8 mouse cellular contexts compared by ENCODE assay signal in the genomic region with DNA sequence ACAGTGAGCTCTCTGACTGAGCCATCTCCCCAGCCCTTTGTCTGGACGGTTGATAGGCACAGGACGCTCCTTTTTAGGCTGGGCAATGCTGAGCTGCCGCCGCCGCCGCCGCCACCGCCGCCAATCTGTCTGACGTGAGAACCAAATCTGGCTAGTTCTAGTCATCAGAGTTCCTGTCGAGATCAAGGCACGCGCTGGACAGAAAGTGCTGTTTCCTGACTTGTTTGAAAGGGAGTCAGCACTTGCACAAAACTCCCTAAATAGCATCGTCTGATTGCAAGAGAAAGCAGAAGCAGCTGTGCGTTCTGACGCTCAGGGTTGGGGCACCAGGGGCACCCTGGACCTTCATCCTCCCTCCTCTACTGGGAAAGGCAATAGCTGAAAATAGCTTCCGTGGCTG.
DNase-seq lines count a peak whose midpoint lies in the region; ATAC-seq lines count a peak whose summit lies in the region.
"Had no signal": no experiment of that assay in that cellular context is flagged by ENCODE, and none has a peak within 500 bp of the region (broad histone marks: within the 10 kb centered on the region; RNA-seq: fewer than 3 reads in every experiment).

No protein-coding gene starts in this region.

- 57% methylated on average over 17 of the region's 17 CpGs for WGBS in embryonic facial prominence, embryonic 13.5 days
- WGBS in macrophage (ENCODE audit: missing documents): under 1% methylated on average over 17 of the region's 17 CpGs
- 75% methylated on average over 17 of the region's 17 CpGs for WGBS in forebrain, embryonic 10.5 days

- no peaks in the 10 kb centered on the region for H3K9me3 ChIP-seq in embryonic facial prominence, embryonic 13.5 days
- H3K9me3 ChIP-seq in forebrain, embryonic 10.5 days: no peaks in the 10 kb centered on the region

- H3K4me1 ChIP-seq in embryonic facial prominence, embryonic 13.5 days: peaks cover 22% of the 10 kb centered on the region
- H3K4me1 ChIP-seq in forebrain, embryonic 10.5 days: no peaks in the 10 kb centered on the region

- DNase-seq in spleen, adult 18-20 months: peak; percentile 16 to 20
- DNase-seq in spleen, adult 12 weeks (ENCODE audit: low spot score): no peak
- peak; percentile 62 for DNase-seq in heart, postnatal 4 days
- no peak for DNase-seq in forebrain, embryonic 10.5 days (ENCODE audit: extremely low spot score, low spot score)
- DNase-seq in gastrocnemius, adult 8-10 months (ENCODE audit: low spot score in 2 of 2): no peak

- no peak overlapping the region for H3K4me2 ChIP-seq in embryonic facial prominence, embryonic 13.5 days

- H3K27ac ChIP-seq in embryonic facial prominence, embryonic 13.5 days: no peak overlapping the region
- peak overlapping the region; percentile 98 for H3K27ac ChIP-seq in macrophage
- no peak overlapping the region for H3K27ac ChIP-seq in forebrain, embryonic 10.5 days

- no peaks in the 10 kb centered on the region; the same call in 1 of the 2 replicates for H3K27me3 ChIP-seq in embryonic facial prominence, embryonic 13.5 days
- no peaks in the 10 kb centered on the region; the same call in 1 of the 2 replicates for H3K27me3 ChIP-seq in forebrain, embryonic 10.5 days (ENCODE audit: poor library complexity, severe bottlenecking)

- peak overlapping the region; percentile 16; the same call in 1 of the 2 replicates for H3K9ac ChIP-seq in embryonic facial prominence, embryonic 13.5 days

- H3K79me2 ChIP-seq in macrophage (ENCODE audit: inconsistent target): no peaks in the 10 kb centered on the region

- no peaks in the 10 kb centered on the region for H3K36me3 ChIP-seq in embryonic facial prominence, embryonic 13.5 days
- H3K36me3 ChIP-seq in macrophage (ENCODE audit: inconsistent target): no peaks in the 10 kb centered on the region
- no peaks in the 10 kb centered on the region for H3K36me3 ChIP-seq in forebrain, embryonic 10.5 days (replicated peaks)

- ATAC-seq in embryonic facial prominence, embryonic 13.5 days (ENCODE audit: insufficient number of reproducible peaks, insufficient read depth, low FRiP score, low TSS enrichment, low read depth): no peak

- H3K4me3 ChIP-seq in embryonic facial prominence, embryonic 13.5 days: no peak overlapping the region
- H3K4me3 ChIP-seq in macrophage (ENCODE audit: inconsistent target): no peak overlapping the region
- H3K4me3 ChIP-seq in forebrain, embryonic 10.5 days: no peak overlapping the region
- H3K4me3 ChIP-seq: megakaryocyte, embryonic 14.5 days had no signal

Comparison
In these comparisons a context has a peak if more than half of its experiments do, and no peak if none do; other contexts are left out.
1. DNase-seq: peak in spleen, adult 18-20 months (2 of 2) and heart, postnatal 4 days (single experiment); none in spleen, adult 12 weeks (single experiment), forebrain, embryonic 10.5 days (single experiment) and gastrocnemius, adult 8-10 months (0 of 2).